Mouse (Mus musculus) ES-Bruce4 (cell line): Measurements from ENCODE around the gene Spib. TPM values are rescaled to one million over a fixed set of nuclear protein-coding genes. Genes with fewer than 3 reads are reported as not detected.

Source experiments
- H3K27ac ChIP-seq: 2 replicates; pipeline ENCODE4 v1.5.1; 2012; ENCODE audit warnings: low read length, inconsistent platforms; ENCODE audit not compliant: insufficient read depth
- H3K27me3 ChIP-seq: 2 replicates; pipeline ENCODE4 v1.6.1; 2012; ENCODE audit warnings: mild to moderate bottlenecking, low read length, inconsistent platforms; ENCODE audit not compliant: control insufficient read depth, poor library complexity, insufficient read depth, severe bottlenecking
- H3K36me3 ChIP-seq: 2 replicates; pipeline ENCODE4 v1.6.1; 2012; ENCODE audit warnings: inconsistent platforms, mild to moderate bottlenecking, low read length, moderate library complexity; ENCODE audit not compliant: control insufficient read depth, poor library complexity, insufficient read depth, severe bottlenecking
- H3K4me1 ChIP-seq: one replicate; pipeline ENCODE4 v1.8.1; 2011; ENCODE audit warnings: low read length; ENCODE audit not compliant: control insufficient read depth, insufficient read depth
- H3K4me3 ChIP-seq: 2 replicates; pipeline ENCODE4 v1.5.1; 2011; ENCODE audit warnings: low read depth, mild to moderate bottlenecking, low read length
- H3K9ac ChIP-seq: 2 replicates; pipeline ENCODE4 v1.6.1; 2012; ENCODE audit warnings: low read depth, mild to moderate bottlenecking, inconsistent platforms; ENCODE audit not compliant: poor library complexity, severe bottlenecking
- H3K9me3 ChIP-seq: replicated peaks from 2 replicates; pipeline ENCODE4 v1.6.1; 2012; ENCODE audit warnings: mild to moderate bottlenecking, low read length, inconsistent platforms; ENCODE audit not compliant: control insufficient read depth, poor library complexity, insufficient read depth, severe bottlenecking
- CTCF ChIP-seq: IDR thresholded peaks from one replicate; pipeline ENCODE4 v1.8.1; 2011; ENCODE audit warnings: low read depth, low read length
- EP300 ChIP-seq: IDR thresholded peaks from 2 replicates; pipeline ENCODE4 v1.6.1; 2011; ENCODE audit warnings: low read depth, low read length; ENCODE audit not compliant: insufficient read depth
- POLR2A ChIP-seq: IDR thresholded peaks from one replicate; pipeline ENCODE4 v1.8.1; 2011; ENCODE audit warnings: low read length; ENCODE audit not compliant: insufficient read depth
- polyA plus RNA-seq: library from polyadenylated mRNA; stranded (reverse); fragments of >200 nt; gene quantifications from 2 replicates; pipeline ENCODE4 v1.2.4, GENCODE M21; 2011; ENCODE audit warnings: low read depth; ENCODE audit not compliant: missing spikeins, insufficient read depth, insufficient read length

Spib gene
- polyA plus RNA-seq, 1 experiment = 2.4 TPM

DNA sequence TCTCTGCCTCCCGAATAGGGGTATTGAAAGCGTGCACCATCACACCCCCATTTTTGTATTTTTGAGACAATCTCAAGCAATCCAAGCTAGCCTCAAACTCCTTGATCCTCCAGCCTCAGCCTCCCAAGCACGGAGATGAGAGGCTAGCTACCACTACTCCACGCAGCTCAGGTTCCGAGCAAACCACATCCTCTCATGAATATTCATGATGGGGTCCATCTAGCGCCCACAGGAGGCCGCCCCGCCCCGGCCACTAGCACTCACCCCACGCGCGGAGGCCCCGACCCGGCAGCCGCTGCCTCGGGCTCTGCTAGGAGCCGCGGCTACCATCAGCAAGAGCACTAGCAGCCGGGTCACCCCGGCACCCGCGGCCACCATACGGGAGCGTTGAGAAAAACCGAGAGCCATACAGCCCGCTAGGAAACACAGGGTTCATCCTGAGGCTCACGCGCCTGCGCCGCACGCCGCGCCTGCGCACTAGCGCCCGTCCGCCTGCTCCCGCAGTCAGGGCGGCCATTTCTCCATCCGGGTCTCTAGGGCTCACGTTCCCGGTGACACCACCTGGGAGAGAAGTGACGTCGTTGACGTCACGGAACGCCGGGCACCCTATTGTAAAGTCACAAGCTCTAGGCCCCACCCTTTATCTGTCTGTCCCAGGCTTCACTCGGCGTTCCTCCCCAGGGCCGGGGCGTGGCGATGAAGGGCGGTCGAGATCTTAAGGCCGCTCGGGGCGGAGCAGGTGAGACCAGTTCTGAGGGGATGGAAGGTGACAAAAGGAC, 35.7 kb downstream of the Spib start, which contains the start of the genes Emc10 and Fam71e1:
TSS of gene Emc10 (minus strand) at position 538 of the 779 bp plus-strand sequence.
TSS of gene Fam71e1 (plus strand) at position 590 of the 779 bp plus-strand sequence.
- peak within 1 kb of the TSS; percentile 81 for H3K4me3 ChIP-seq
- no peaks in the 10 kb centered on the region for H3K4me1 ChIP-seq
- H3K9ac ChIP-seq = peak within 1 kb of the TSS; percentile 80
- peak within 1 kb of the TSS; percentile 81 for H3K27ac ChIP-seq
- no peaks in the 10 kb centered on the region for H3K9me3 ChIP-seq
- H3K36me3 ChIP-seq = no peaks in the 10 kb centered on the region
- TF ChIP-seq CTCF (no peak), POLR2A (peak; percentile 89), EP300 (no peak)
- no peaks in the 10 kb centered on the region for H3K27me3 ChIP-seq

- Histone ChIP-seq H3K9ac (peak overlapping the region; percentile 80), H3K27ac (peak overlapping the region; percentile 62), H3K27me3 (no peaks in the 10 kb centered on the region), H3K4me3 (peak overlapping the region; percentile 75), H3K9me3 (no peaks in the 10 kb centered on the region), H3K4me1 (no peaks in the 10 kb centered on the region), H3K36me3 (no peaks in the 10 kb centered on the region)
- no peak for TF ChIP-seq EP300
- no peak for TF ChIP-seq CTCF
- TF ChIP-seq POLR2A = no peak
Observed at GRCm38 (mm10) chr7:44495086-44495485, 36.8 kb downstream of the Spib start.

DNA sequence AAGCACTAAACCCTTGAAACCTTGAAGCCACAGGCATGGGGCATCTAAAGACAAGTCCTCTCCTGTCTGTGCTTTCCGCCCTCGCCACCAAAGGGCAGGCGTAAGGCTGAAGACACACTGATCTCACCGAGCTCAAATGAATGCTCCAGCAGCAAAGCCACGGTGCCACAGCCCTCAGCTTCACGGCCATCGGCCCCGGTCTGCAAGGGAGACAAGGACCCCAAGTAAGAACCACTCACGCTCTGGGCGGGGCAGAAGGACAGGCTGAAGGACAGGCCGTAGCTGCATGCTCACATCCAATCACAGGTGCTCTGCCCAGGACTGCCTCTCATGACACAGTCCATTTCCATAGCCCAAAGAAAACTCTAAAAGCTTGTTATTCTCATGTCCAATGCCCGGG, 37.2 kb downstream of the Spib start:
- Histone ChIP-seq H3K36me3 (no peaks in the 10 kb centered on the region), H3K4me3 (peak overlapping the region; percentile 0; the same call in 1 of the 2 replicates), H3K27me3 (no peaks in the 10 kb centered on the region), H3K9ac (no peak overlapping the region), H3K4me1 (no peaks in the 10 kb centered on the region), H3K9me3 (no peaks in the 10 kb centered on the region), H3K27ac (no peak overlapping the region; the same call in 1 of the 2 replicates)
- no peak for TF ChIP-seq POLR2A
- 0 out of 2 replicates have a peak, but pooled peaks have one; percentile 8 for TF ChIP-seq EP300
- no peak for TF ChIP-seq CTCF

DNA sequence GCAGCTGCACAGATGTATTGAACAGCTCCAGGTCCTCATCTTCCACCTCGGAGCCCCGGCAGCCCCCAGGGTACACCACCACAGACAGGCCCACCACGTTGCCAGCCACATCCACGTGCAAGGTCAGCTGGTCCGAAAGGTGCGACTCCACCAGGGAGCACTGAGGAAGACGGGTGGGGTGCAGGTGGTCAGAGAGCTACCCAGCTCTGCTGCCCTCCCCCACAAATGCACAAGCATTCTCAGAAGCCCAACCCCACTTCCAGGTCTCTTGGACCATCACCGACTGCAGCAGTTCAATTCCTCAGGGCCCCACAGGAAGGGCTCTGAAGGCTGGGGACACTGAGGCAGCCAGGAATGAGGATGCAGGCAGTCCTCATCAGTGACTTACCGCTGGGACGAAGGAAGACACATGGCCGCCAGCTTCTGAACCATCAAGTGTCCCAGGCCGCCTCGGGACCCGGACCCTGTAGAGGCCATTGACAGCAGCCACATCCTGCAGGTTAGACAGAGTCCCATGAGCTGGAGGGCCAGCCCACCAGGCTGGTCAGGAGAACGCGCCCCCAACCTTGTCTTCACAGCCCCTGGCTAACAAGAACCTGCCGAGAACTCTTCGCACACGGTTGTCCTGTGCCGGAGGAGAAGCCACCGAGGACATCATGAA, 39.6 kb downstream of the Spib start:
- H3K27ac ChIP-seq = no peak overlapping the region
- no peaks in the 10 kb centered on the region for H3K9me3 ChIP-seq
- no peak overlapping the region for H3K9ac ChIP-seq
- no peaks in the 10 kb centered on the region for H3K36me3 ChIP-seq
- no peaks in the 10 kb centered on the region for H3K27me3 ChIP-seq
- TF ChIP-seq EP300 (no peak), CTCF (no peak), POLR2A (no peak)
- no peaks in the 10 kb centered on the region for H3K4me1 ChIP-seq
- H3K4me3 ChIP-seq = no peak overlapping the region

GRCm38 (mm10) chr7:44491391-44491790, 40.5 kb downstream of the Spib start:
- Histone ChIP-seq H3K27ac (no peak overlapping the region), H3K4me3 (no peak overlapping the region), H3K9ac (no peak overlapping the region), H3K4me1 (peaks cover 8% of the 10 kb centered on the region), H3K36me3 (no peaks in the 10 kb centered on the region), H3K9me3 (no peaks in the 10 kb centered on the region), H3K27me3 (no peaks in the 10 kb centered on the region)
- TF ChIP-seq CTCF (no peak), POLR2A (no peak), EP300 (no peak)

GRCm38 (mm10) chr7:44490281-44490680, 41.6 kb downstream of the Spib start:
- Histone ChIP-seq H3K27me3 (no peaks in the 10 kb centered on the region), H3K36me3 (no peaks in the 10 kb centered on the region), H3K9ac (no peak overlapping the region), H3K9me3 (no peaks in the 10 kb centered on the region), H3K27ac (no peak overlapping the region), H3K4me1 (peaks cover 8% of the 10 kb centered on the region), H3K4me3 (no peak overlapping the region)
- no peak for TF ChIP-seq POLR2A
- no peak for TF ChIP-seq CTCF
- TF ChIP-seq EP300 = no peak
